Mouse (Mus musculus) T-helper 2 cell (primary cell): ENCODE measurements around the gene Mreg.

ENCODE experiments used
- in situ Hi-C: fragments of 300-600 bp; cut with MboI, MseI; formaldehyde crosslinking; loops from one replicate; pipeline ENCODE4 v1.15.1; 2025; ENCODE audit warnings: high pct_unique_total_duplicates

The Mreg gene

GRCm38 (mm10) chr1:72123434-72124297, 88.4 kb downstream of the Mreg start:
- in situ Hi-C loops, result loop anchor here (10.0 to 25.0 kb wide), 2 partner anchors 619 to 836 kb away; no protein-coding TSS in a partner anchor

- in situ Hi-C loops, result loop anchor here (10.0 to 25.0 kb wide), 2 partner anchors 617 to 834 kb away; no protein-coding TSS in a partner anchor
Observed at GRCm38 (mm10) chr1:72121608-72122185, 90.4 kb downstream of the Mreg start.

DNA sequence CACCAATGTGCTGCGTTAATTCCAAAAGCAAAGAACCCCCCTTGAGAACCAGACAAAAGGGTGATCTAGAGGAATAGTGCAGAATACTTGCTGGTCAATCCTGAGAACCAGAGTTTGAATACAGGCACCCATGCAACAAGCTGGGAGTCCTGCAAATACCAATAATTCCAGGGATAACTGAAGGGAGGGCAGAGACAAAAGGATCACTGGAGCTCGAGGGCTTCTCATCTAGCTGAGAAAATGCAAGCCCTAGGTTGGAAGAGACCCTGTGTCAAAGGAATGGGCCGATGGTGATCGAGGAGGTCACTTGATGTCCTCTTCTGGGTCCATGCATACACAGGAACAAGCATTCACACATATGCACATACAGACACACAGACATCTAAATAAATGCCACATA, 92.1 kb downstream of the Mreg start:
- in situ Hi-C loops, result loop anchor here (10.0 to 25.0 kb wide), 3 partner anchors 615 to 1835 kb away; no protein-coding TSS in a partner anchor

- in situ Hi-C loops, result loop anchor here (10.0 to 25.0 kb wide), 2 partner anchors 827 to 1829 kb away; no protein-coding TSS in a partner anchor
Observed at GRCm38 (mm10) chr1:72114206-72114605, 97.9 kb downstream of the Mreg start.
